Mouse (Mus musculus): ENCODE data around the gene Nrde2. TPM values are rescaled to one million over a fixed set of nuclear protein-coding genes. Genes with fewer than 3 reads are reported as not detected.

Gene Nrde2
- polyA plus RNA-seq, 1 experiment = 9.0 TPM

DNA sequence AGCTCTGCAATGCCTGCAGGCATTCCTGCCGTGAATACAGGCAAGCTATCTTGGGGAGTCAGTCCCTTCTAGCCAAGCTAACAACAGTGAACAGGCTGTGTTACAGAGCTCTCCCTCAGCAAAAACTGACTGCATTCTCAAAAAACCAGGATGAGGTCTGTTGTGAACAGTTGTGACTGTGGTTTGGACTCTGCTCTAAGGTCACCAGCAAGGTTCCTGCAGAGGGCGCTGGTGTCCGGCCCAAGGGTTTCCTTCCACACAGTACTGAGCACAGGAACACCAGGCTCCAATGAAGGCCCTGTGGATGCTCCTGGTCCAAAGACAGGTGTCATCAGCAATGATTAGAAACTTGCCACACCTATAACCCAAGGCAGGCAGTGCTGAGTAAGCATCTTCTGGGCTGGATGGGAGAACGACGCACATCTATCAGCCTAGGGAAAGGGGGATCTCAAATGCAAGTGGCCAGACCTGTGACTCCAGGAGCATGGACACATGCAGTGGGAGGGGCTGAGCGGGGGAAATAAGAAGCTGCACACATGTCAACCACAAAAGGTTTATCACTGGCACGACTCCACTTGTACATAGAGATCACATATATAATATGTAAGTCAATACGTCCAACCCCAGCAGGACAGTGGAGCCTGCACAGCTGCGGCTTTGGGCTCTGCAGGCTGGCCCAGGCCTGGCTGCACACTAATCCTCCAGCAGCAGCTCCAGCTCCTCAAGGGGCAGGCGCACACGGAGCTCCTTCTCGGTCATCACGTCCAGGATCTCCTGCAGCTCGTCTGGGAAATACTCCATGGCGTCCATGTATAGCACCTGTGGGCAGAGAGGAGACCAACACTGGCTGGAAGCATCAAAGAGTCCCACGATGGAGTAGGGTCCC lies 34.3 kb downstream of the Nrde2 start:
- DNase-seq (ENCODE audit: low read depth) = no peak

DNA sequence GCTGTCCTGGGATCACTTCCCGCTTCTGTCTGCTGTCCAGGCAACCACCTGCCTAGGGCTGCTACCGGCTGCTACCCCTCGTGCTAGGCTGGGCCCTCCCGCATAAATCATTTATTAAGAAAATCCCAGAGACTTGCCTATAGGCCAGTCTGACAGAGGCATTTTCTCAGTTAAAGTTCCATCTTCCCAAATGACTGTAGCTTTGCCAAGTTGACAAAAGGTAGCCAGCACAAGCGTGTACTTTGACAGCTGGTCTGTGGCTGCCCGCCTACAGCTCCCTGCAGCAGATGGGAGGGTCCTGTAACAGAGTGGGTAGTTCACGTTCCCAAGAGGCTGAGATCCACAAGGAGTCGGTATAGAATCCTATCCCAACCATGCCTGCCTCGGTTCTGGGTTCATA lies 36.0 kb downstream of the Nrde2 start:
- DNase-seq (ENCODE audit: low read depth) = no peak

DNA sequence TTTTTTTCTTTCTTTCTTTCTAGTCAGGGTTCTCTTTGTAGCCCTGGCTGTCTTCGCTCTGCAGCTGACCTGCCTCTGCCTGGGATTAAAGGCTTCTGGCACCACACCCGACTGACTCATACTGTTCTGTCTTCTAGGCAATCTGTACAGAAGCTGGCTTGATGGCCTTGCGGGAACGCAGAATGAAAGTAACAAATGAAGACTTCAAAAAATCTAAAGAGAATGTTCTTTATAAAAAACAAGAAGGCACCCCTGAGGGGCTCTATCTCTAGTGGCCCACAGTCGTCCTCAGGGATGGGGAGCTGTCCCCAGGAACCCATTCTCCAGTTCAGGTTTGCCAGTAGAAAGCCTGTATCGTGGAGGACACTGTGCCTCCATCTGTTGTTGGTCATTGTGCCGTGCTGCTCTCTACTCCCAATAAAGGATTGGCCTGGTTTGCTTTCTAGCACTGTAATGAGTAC lies 36.5 kb downstream of the Nrde2 start:
- no peak for DNase-seq (ENCODE audit: low read depth)

DNA sequence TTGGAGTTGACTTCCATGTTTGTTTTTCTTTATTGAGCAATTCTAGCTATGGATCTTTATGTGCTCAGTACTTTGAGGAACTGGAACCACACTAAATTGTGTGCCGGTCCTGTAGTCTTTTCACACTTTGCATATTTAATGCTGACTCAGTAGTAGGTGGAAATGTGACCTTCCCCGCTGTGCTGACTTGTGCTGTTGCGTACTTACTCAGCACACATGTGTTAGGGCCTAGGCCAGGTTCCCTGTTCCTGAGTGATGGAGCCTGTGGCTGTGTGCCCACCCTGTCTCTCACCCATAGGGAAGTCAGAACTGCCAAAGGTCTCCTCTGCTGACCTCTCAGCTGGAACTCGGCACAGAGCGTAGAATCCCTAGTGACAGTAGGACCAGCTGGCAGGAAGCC lies 43.5 kb downstream of the Nrde2 start:
- DNase-seq (ENCODE audit: low read depth) = no peak

DNA sequence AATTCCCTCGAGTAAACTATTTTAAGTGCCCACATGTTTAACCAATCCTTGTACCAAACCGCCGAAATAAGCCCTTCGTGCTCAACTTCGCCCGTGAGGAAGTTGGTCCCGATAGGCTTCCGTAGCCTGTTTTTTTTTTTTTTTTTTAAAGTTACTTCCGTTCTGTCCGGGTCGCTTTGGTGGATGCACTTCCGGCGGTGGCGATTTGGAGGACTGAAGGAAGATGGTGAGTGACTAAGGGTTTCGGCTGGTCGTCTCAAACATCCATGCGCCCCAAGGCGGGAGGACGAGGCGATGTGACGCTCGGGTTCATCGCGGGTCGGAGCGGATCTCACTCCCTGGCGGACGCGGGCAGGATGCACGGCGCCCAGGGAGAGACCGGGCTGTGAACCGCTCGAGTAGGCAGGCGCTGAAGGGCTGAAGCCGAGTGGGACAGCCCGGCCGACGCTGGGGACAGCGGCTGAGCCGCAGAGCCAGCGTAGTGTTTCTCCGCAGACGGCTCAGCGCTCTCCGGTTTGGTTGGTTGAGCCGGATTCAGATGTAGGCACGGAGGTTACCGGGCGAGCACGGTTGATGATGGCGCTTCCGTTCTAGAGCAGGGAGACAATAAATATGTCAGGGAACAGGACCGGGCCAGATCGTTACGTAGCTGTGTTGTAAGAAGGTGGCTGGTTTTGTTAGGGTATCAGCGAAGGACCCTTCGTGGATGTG lies 49.3 kb downstream of the Nrde2 start, which contains the start of gene Psmc1:
Gene Psmc1, plus strand, starts transcription at position 169 of the 711 bp plus-strand sequence.
- DNase-seq (ENCODE audit: low read depth) = peak; percentile 57

DNA sequence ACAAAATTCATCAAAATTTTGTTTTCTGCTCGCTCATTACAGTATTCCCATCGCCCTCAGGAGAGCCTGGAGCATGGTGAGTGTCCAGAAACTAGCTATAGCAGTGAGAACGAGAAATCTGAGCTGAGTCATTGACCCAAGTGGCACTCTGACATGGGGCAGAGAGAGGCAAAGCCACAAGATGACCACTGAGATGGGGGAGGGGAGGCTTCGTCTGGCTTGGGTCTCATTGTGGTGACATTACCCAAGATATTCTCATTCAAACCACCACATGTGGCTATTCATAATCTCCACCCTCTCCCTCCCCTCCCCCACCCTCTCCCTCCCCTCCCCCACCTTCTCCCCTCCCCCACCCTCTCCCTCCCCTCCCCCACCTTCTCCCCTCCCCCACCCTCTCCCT lies 52.0 kb downstream of the Nrde2 start:
- DNase-seq (ENCODE audit: low read depth) = no peak

DNA sequence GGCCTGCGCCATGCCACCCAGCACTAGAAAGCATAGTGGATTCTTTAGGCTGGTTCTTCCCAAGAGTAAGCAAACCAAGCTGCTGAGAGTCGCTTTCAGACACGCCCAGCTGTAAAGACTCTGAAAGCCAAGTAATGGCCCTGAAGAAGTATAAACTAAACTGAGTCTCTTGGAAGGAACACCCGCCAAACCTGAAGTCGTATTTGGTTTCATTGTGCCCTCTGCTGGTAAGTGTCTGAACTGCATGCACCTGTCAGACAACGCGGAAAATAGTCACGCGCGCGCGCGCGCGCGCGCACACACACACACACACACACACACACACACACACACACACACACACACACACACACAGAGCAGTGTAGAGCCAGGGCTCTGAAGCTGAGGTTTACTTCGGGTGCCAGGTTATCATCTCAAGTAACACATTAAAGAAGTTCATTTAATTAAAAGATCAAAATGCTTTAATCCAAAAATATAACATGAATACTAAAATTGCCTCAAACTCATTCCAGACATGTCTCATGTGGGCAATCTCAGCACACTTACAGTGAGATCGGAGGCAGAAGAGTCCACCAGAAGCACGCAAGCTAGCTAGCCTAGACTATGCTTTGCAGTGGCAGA lies 53.1 kb downstream of the Nrde2 start:
- no peak for DNase-seq (ENCODE audit: low read depth)

DNA sequence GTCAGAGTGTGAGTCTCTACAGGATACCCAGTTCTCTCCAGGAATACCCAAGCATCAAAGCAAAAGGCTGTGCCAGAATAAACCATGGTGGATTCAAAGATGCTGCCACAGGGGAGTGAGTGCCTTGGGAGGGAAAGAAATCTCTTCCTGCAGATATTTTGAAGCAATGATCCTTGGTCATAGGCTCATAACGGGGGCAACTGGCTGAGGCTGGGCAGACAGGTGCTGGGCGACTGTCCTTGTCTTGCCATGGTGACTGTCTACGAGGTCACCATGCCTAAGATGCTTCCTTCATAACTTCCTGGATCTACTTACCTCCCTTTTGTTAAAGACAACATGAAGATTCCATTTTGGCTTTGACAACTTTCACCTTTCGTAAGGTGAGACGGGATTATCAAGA lies 54.9 kb downstream of the Nrde2 start:
- no peak for DNase-seq (ENCODE audit: low read depth)

DNA sequence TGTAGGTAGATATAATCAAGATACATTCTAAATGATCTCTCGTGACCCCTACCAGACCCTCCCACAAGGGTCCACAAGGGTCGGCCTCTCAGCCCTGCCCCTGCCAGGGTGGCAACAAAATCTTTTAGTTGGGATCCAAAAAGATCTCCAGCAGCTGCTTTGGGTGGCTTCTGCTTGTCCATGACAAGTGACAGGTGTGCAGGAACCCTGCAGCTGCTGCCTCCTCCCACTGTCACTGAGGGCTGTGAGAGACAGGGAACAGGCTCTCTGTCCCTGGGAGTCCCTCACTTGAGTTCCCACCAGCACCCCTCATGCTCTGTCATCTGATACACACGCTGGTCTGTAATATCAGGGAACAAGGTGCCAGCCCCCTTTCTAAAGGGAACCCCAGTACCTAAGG lies 57.8 kb downstream of the Nrde2 start:
- DNase-seq (ENCODE audit: low read depth) = no peak

DNA sequence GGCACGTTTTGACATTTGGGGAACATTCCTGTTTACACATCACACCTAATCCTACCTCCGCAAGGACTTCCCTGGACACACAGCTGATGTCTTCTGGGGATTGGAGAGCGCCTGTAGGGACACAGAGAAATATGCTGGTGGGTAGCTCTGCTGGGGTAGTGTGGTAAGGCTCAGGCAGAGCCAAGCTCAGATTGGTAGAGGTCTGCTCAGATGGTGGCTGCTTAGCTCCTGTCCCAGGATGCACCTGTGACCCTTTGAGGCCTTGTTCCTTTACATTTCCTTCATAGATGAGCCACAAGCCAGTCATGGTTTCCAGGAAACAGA lies 58.8 kb downstream of the Nrde2 start:
- no peak for DNase-seq (ENCODE audit: low read depth)

DNA sequence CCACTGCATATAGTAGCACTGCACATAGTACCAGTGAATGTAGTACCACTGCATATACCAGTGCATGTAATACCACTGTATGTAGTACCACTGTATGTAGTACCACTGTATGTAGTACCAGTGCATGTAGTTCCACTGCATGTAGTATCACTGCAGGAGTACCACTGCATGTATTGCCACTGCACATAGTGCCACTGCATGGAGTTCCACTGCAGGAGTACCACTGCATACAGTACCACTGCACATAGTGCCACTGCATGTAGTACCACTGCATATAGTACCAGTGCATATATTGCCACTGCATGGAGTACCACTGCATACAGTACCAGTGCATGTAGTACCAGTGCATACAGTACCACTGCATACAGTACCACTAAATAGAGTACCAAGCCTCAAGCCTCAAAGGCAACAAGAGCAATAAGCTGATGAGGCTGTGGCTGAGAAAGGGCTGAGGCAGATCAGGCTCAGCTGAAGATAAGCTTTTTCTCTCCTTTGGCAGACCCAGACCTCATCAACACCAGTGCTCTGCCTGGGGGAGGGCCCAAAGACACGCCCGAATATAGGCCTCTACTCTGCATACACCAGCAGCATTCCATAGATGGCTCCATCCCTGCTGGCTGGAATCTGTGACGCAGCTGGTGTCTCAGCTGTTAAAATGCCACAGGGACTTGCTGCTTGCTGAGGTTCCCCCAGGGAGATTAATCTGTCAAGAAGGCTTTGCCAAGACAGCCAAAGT lies 59.3 kb downstream of the Nrde2 start:
- no peak for DNase-seq (ENCODE audit: low read depth)

DNA sequence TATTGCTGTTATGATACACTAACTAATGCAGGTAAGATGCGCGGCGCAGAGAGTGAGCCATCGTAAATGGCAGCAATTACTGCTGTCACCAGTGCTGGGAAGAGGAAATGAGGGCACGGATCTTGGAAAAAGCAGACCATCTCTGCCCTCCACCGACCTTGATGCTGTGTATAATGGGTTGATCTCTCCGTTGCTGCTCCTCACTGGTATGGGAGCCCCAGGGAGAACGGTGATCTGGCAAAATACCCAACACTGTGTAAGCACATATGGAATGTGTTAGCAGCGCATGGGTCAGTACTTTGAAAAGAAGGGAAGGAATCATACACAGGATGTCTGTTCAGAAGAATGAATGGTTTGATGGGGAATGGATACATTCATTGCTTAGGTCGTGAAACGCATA lies 66.4 kb downstream of the Nrde2 start:
- DNase-seq (ENCODE audit: low read depth) = no peak

DNA sequence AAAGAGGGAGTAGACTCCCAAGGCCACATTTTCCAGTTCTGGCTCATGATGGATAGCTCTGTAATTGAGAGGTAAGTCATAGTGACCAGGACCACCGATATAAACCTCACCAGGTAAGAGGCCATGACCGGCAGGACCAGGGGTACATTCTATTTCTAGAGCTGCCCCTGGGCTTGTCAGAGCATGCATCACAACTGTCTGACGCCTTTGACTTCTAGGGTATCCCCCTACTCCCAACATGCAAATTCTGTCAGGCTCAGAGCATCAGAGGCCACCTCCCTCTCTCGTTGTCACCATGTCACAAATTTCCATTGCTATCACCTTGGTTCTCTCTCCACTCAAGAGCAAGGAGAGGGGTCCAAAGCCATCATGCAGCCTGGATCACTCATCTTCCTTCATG lies 68.7 kb downstream of the Nrde2 start:
- no peak for DNase-seq (ENCODE audit: low read depth)

DNA sequence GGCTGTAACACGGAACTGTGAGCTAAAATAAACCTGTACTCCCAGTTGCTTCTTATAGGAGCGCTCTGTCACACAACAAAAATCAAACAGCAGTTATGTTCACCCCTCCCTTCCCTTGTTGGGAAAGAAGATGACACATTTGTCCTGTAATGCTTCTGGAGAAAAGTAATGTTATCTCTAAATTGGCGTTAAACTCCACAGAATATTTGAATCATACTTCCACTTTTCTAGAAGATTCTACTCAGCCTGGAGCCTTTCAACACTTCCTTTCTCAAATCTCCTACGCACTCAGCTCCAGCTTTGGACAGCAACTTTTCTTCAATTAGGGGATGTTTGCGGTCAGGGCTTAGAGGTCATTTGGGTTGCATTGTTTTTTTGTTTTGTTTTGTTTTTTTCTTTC lies 70.2 kb downstream of the Nrde2 start:
- no peak for DNase-seq (ENCODE audit: low read depth)

DNA sequence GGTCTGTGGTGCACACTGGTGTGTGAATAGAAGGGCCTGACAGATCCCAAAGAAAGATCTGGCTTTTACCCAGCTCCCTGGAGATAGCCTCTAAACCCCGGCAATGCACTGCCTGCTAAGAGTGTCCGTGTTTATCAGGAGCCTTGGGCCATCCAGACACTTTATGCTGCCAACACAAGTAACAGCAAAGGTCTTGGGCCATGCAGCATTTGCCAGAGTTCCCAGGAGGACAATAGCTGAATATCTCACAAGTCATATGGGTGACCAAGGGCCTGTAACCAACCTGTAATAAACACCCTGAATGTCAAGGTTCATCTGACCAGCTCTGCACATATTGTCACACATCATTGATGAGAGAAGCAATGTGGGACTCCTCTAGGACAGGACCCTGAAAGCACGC lies 71.4 kb downstream of the Nrde2 start:
- no peak for DNase-seq (ENCODE audit: low read depth)

DNA sequence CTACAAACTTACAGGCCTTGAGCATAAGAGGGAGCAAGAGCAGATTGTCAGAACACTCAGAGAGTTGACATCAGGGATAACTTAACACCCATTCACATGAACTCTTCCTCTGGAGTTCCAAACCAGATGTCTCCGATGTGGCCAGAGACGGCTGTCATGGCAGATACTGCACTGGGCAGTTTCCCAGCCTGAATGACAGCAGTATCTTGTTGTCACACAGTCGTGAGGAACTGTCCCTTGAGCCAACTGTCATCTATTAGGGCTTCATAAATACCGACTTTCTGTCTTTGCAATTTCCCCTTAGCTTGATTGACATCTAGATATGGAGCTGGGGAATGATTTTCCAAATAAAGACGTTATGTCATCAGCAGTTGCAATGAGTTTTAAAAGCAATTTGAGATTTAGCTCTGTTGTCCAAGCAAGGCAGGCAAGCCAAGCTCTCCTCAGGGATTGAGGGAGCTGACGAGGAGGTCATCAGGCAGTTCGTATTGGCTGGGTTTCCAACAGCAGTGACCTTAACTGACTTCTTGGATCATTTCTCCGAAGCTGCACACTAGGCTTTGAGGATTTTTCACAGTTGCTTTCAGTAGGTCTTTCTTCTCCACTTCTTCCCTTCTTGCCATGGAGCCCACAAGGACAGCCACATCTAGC lies 79.7 kb downstream of the Nrde2 start:
- no peak for DNase-seq (ENCODE audit: low read depth)

DNA sequence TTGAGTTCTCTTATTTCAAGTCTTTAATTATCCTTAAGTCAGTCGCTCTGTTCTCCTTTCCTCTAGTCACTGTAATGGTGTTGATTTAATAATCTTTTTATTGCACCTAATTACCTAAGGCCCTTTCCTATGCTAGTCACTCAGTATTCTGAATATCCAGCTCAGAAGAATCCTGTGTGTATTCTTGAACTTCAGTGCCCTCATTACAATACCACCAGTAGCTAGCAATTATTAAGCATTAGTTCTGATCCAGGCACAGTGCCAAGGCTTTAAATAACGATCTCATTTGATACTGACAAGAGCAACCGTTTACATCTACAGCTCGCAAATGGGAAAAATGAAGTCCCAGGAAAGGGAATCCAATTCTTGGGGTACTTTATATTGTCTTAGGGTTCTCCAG lies 83.7 kb downstream of the Nrde2 start:
- DNase-seq (ENCODE audit: low read depth) = no peak

All from gonadal fat pad, adult 2 months (tissue).